Mouse (Mus musculus) C2C12 (cell line): ENCODE results near the gene Fam171a2.

ENCODE experiments used
- FOSL1 ChIP-seq: IDR thresholded peaks from one replicate; pipeline ENCODE4 v1.8.0; 2011; ENCODE audit warnings: mild to moderate bottlenecking, low read length; ENCODE audit not compliant: poor library complexity, insufficient read depth, severe bottlenecking
- MYOG ChIP-seq: IDR thresholded peaks from one replicate; pipeline ENCODE4 v1.6.1; 2011; ENCODE audit not compliant: control insufficient read depth, insufficient read length; ENCODE audit errors: extremely low read depth

DNA sequence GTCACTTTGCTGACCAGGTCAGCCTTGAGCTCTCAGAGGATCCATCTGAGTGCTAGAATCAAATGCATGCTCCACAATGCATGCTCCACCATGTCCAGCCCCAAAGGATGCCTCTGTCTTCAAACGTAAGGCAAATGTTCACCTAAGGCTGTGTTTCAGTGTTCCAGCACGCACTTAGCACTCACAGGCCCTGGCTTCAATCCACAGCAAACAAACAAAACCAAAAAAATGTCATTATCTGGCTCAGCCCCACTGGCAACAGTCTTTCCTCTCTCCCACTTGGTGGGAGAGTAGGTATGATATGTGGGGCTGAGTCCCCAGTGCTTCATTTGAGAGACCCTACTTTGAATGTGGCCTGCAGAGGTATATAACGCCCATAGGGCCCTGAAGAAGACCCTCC is 36.4 kb downstream of the Fam171a2 start:
- TF ChIP-seq FOSL1, result no peak
- no peak for TF ChIP-seq MYOG
